10 mouse cellular contexts compared by ENCODE assay signal in genomic region chr7:4521231-4522003, GRCm38 (mm10). TPM values are rescaled to one million over a fixed set of nuclear protein-coding genes. Genes with fewer than 3 reads are reported as not detected.
DNase-seq lines count a peak whose midpoint lies in the region; ATAC-seq and TF ChIP-seq lines count a peak whose summit lies in the region.
"Had no signal": no experiment of that assay in that cellular context is flagged by ENCODE, and none has a peak within 500 bp of the region (broad histone marks: within the 10 kb centered on the region; RNA-seq: fewer than 3 reads in every experiment).

No protein-coding gene starts in this region.

- no peak for ATAC-seq in lung, embryonic 14.5 days (ENCODE audit: insufficient read depth)
- peak; percentile 13; the same call in 1 of the 2 replicates for ATAC-seq in heart, embryonic 12.5 days (ENCODE audit: insufficient number of reproducible peaks, low FRiP score)
- no peak for ATAC-seq in liver, embryonic 13.5 days (ENCODE audit: low read depth)
- ATAC-seq in erythroblast, adult 5-6 weeks (replicated peaks; ENCODE audit: low FRiP score, poor library complexity, severe bottlenecking): no peak
- no peak for ATAC-seq in inflammation-experienced regulatory T-cells, adult 6 months
- ATAC-seq: Patski had no signal

- peak; percentile 23; the same call in 1 of the 2 replicates for TF ChIP-seq CTCF in lung, embryonic 14.5 days (IDR thresholded peaks at IDR 0.05; ENCODE audit: low read depth)

- peak overlapping the region; percentile 36; the same call in 1 of the 2 replicates for H3K27ac ChIP-seq in lung, embryonic 14.5 days (ENCODE audit: low read depth)
- H3K27ac ChIP-seq in heart, embryonic 12.5 days (ENCODE audit: poor library complexity, severe bottlenecking): peak overlapping the region; percentile 94
- H3K27ac ChIP-seq in liver, embryonic 13.5 days: no peak overlapping the region

- 0 out of 2 replicates have a peak, but pooled peaks cover 3% of the 10 kb centered on the region for H3K4me1 ChIP-seq in lung, embryonic 14.5 days (ENCODE audit: insufficient read depth)
- peaks cover 53% of the 10 kb centered on the region for H3K4me1 ChIP-seq in heart, embryonic 12.5 days (replicated peaks)
- peaks cover 36% of the 10 kb centered on the region for H3K4me1 ChIP-seq in liver, embryonic 13.5 days (replicated peaks)

- no peaks in the 10 kb centered on the region for H3K9me3 ChIP-seq in lung, embryonic 14.5 days (ENCODE audit: low read depth, low read length)
- no peaks in the 10 kb centered on the region for H3K9me3 ChIP-seq in heart, embryonic 12.5 days (replicated peaks)
- H3K9me3 ChIP-seq in liver, embryonic 13.5 days (replicated peaks): no peaks in the 10 kb centered on the region

- H3K4me3 ChIP-seq in lung, embryonic 14.5 days (ENCODE audit: low read depth, low read length): peak overlapping the region; percentile 24
- peak overlapping the region; percentile 61 for H3K4me3 ChIP-seq in heart, embryonic 12.5 days
- no peak overlapping the region for H3K4me3 ChIP-seq in liver, embryonic 13.5 days (replicated peaks)

- H3K4me2 ChIP-seq in lung, embryonic 14.5 days: peak overlapping the region; percentile 58
- H3K4me2 ChIP-seq in heart, embryonic 12.5 days: peak overlapping the region; percentile 77
- H3K4me2 ChIP-seq in liver, embryonic 13.5 days: peak overlapping the region; percentile 41

- no peaks in the 10 kb centered on the region for H3K27me3 ChIP-seq in lung, embryonic 14.5 days (ENCODE audit: insufficient read depth, low read length)
- H3K27me3 ChIP-seq in heart, embryonic 12.5 days (replicated peaks): no peaks in the 10 kb centered on the region; the same call in 1 of the 2 replicates
- peaks cover 24% of the 10 kb centered on the region for H3K27me3 ChIP-seq in liver, embryonic 13.5 days
- H3K27me3 ChIP-seq: Patski had no signal

- H3K36me3 ChIP-seq in lung, embryonic 14.5 days (ENCODE audit: insufficient read depth): no peaks in the 10 kb centered on the region
- peaks cover 26% of the 10 kb centered on the region for H3K36me3 ChIP-seq in heart, embryonic 12.5 days
- H3K36me3 ChIP-seq in liver, embryonic 13.5 days: no peaks in the 10 kb centered on the region

- 33% methylated on average over 31 of the region's 32 CpGs for WGBS in lung, embryonic 14.5 days
- WGBS in heart, embryonic 12.5 days: 19% methylated on average over 32 of the region's 32 CpGs
- WGBS in liver, embryonic 13.5 days (ENCODE audit: insufficient replicate concordance): 23% methylated on average over 32 of the region's 32 CpGs

- peak overlapping the region; percentile 40; the same call in 1 of the 2 replicates for H3K9ac ChIP-seq in lung, embryonic 14.5 days
- peak overlapping the region; percentile 86 for H3K9ac ChIP-seq in heart, embryonic 12.5 days
- H3K9ac ChIP-seq in liver, embryonic 13.5 days: no peak overlapping the region

- peak; percentile 43 for DNase-seq in lung, embryonic 14.5 days
- DNase-seq in lung, postnatal 25 days (ENCODE audit: low spot score): no peak
- no peak for DNase-seq in liver, embryonic 13.5 days
- peak; percentile 58 for DNase-seq in thymus, postnatal 14 days
- DNase-seq in adrenal gland, postnatal 10 days: no peak

RNA-seq across cellular contexts. Expression of gene Tnni3, which starts 2.6 kb away (rescaled TPM):
- 5.3 and 47.0 TPM in 2 replicates for polyA plus RNA-seq in lung, embryonic 14.5 days (2014; fragmentation: Nextera tagmentation; extraction: Ambion mirVana)
- 1,739 and 1,749 TPM in 2 replicates for polyA plus RNA-seq in heart, embryonic 12.5 days (2016; fragmentation: Nextera tagmentation; extraction: Ambion mirVana)
- 1.1 and 4.5 TPM in 2 replicates for polyA plus RNA-seq in liver, embryonic 13.5 days (2015; fragmentation: Nextera tagmentation; extraction: Ambion mirVana)
- not detected in 2 replicates for total RNA-seq in erythroblast, adult 5-6 weeks (2015; ENCODE audit: low replicate concordance)
- total RNA-seq in erythroblast, adult 5-6 weeks (2017; ENCODE audit: low replicate concordance): not detected in 2 replicates
- 1 to 10 TPM in 1 of 2 experiments, under 1 TPM in 1; 0.78 to 1.3 TPM for total RNA-seq in adrenal gland, postnatal 10 days (2021)
- polyA plus RNA-seq in inflammation-experienced regulatory T-cells, adult 6 months (2017; shearing (Covaris generic)): 1 to 10 TPM in 2 of 3 experiments, under 1 TPM in 1; 0.48 to 3.4 (median 1.4) TPM

RNA-seq across cellular contexts. Expression of gene Tnnt1, which starts 5.2 kb away (rescaled TPM):
- 6.3 and 15.4 TPM in 2 replicates for polyA plus RNA-seq in lung, embryonic 14.5 days (2014; fragmentation: Nextera tagmentation; extraction: Ambion mirVana)
- 543 and 550 TPM in 2 replicates for polyA plus RNA-seq in heart, embryonic 12.5 days (2016; fragmentation: Nextera tagmentation; extraction: Ambion mirVana)
- polyA plus RNA-seq in liver, embryonic 13.5 days (2015; fragmentation: Nextera tagmentation; extraction: Ambion mirVana): 13.2 and 13.4 TPM in 2 replicates
- 1.3 TPM in 1 of 2 replicates, not detected in the other for total RNA-seq in erythroblast, adult 5-6 weeks (2015; ENCODE audit: low replicate concordance)
- 3.8 and 7.2 TPM in 2 replicates for total RNA-seq in erythroblast, adult 5-6 weeks (2017; ENCODE audit: low replicate concordance)
- total RNA-seq in adrenal gland, postnatal 10 days (2021): 10 to 100 TPM; 17.3 to 93.6 TPM
- 1 to 10 TPM; 6.4 to 8.0 (median 6.9) TPM for polyA plus RNA-seq in inflammation-experienced regulatory T-cells, adult 6 months (2017; shearing (Covaris generic))
- polyA plus RNA-seq: Patski had no signal

RNA-seq across cellular contexts. Expression of gene Dnaaf3, which starts 10.8 kb away (rescaled TPM):
- polyA plus RNA-seq in lung, embryonic 14.5 days (2014; fragmentation: Nextera tagmentation; extraction: Ambion mirVana): 0.87 and 1.2 TPM in 2 replicates
- 0.54 and 0.83 TPM in 2 replicates for polyA plus RNA-seq in heart, embryonic 12.5 days (2016; fragmentation: Nextera tagmentation; extraction: Ambion mirVana)
- polyA plus RNA-seq in liver, embryonic 13.5 days (2015; fragmentation: Nextera tagmentation; extraction: Ambion mirVana): 0.13 and 0.24 TPM in 2 replicates
- total RNA-seq in erythroblast, adult 5-6 weeks (2015; ENCODE audit: low replicate concordance): 1.2 TPM in 1 of 2 replicates, not detected in the other
- total RNA-seq in erythroblast, adult 5-6 weeks (2017; ENCODE audit: low replicate concordance): 0.28 TPM in 1 of 2 replicates, not detected in the other
- 1 to 10 TPM in 1 of 2 experiments, under 1 TPM in 1; 0.60 to 1.1 TPM for total RNA-seq in adrenal gland, postnatal 10 days (2021)
- polyA plus RNA-seq in inflammation-experienced regulatory T-cells, adult 6 months (2017; shearing (Covaris generic)): 1 to 10 TPM; 1.3 to 2.1 (median 1.3) TPM

RNA-seq across cellular contexts. Expression of gene Ppp1r12c, which starts 19.9 kb away (rescaled TPM):
- polyA plus RNA-seq in lung, embryonic 14.5 days (2014; fragmentation: Nextera tagmentation; extraction: Ambion mirVana): 54.3 TPM in 2 replicates
- 50.2 and 53.9 TPM in 2 replicates for polyA plus RNA-seq in heart, embryonic 12.5 days (2016; fragmentation: Nextera tagmentation; extraction: Ambion mirVana)
- 17.1 and 18.8 TPM in 2 replicates for polyA plus RNA-seq in liver, embryonic 13.5 days (2015; fragmentation: Nextera tagmentation; extraction: Ambion mirVana)
- total RNA-seq in erythroblast, adult 5-6 weeks (2015; ENCODE audit: low replicate concordance): 37.2 and 45.3 TPM in 2 replicates
- total RNA-seq in erythroblast, adult 5-6 weeks (2017; ENCODE audit: low replicate concordance): 41.3 and 52.0 TPM in 2 replicates
- total RNA-seq in adrenal gland, postnatal 10 days (2021): 10 to 100 TPM; 74.0 to 84.4 TPM
- 10 to 100 TPM; 19.1 to 23.9 (median 19.4) TPM for polyA plus RNA-seq in inflammation-experienced regulatory T-cells, adult 6 months (2017; shearing (Covaris generic))

RNA-seq across cellular contexts. Expression of gene Syt5, which starts 25.9 kb away (rescaled TPM):
- polyA plus RNA-seq in lung, embryonic 14.5 days (2014; fragmentation: Nextera tagmentation; extraction: Ambion mirVana): 3.9 and 4.9 TPM in 2 replicates
- 1.4 and 1.6 TPM in 2 replicates for polyA plus RNA-seq in heart, embryonic 12.5 days (2016; fragmentation: Nextera tagmentation; extraction: Ambion mirVana)
- 0.39 and 0.46 TPM in 2 replicates for polyA plus RNA-seq in liver, embryonic 13.5 days (2015; fragmentation: Nextera tagmentation; extraction: Ambion mirVana)
- 1.7 TPM in 1 of 2 replicates, not detected in the other for total RNA-seq in erythroblast, adult 5-6 weeks (2015; ENCODE audit: low replicate concordance)
- not detected in 2 replicates for total RNA-seq in erythroblast, adult 5-6 weeks (2017; ENCODE audit: low replicate concordance)
- total RNA-seq in adrenal gland, postnatal 10 days (2021): 10 to 100 TPM in 1 of 2 experiments, 1 to 10 TPM in 1; 9.5 to 12.7 TPM
- polyA plus RNA-seq in inflammation-experienced regulatory T-cells, adult 6 months (2017; shearing (Covaris generic)): under 1 TPM in 1 of 3 experiments, not detected in 2; 0.83 TPM
- total RNA-seq: hematopoietic stem cell, adult 5-6 weeks had no signal

Comparison
In these comparisons a context has a peak if more than half of its experiments do, and no peak if none do; other contexts are left out.
1. DNase-seq: peak in lung, embryonic 14.5 days (single experiment) and thymus, postnatal 14 days (single experiment); none in lung, postnatal 25 days (single experiment), liver, embryonic 13.5 days (single experiment) and adrenal gland, postnatal 10 days (single experiment).
2. RNA of gene Tnni3, which starts 2.6 kb away (polyA plus RNA-seq): 1,739 to 1,749 TPM in heart, embryonic 12.5 days; 5.3 to 47.0 TPM in lung, embryonic 14.5 days, 0.48 to 3.4 TPM in inflammation-experienced regulatory T-cells, adult 6 months and 1.1 to 4.5 TPM in liver, embryonic 13.5 days; every median in the first group is over 10 times any median in the second.
3. RNA of gene Tnnt1, which starts 5.2 kb away (polyA plus RNA-seq): 543 to 550 TPM in heart, embryonic 12.5 days; 13.2 to 13.4 TPM in liver, embryonic 13.5 days, 6.4 to 8.0 TPM in inflammation-experienced regulatory T-cells, adult 6 months and 6.3 to 15.4 TPM in lung, embryonic 14.5 days; every median in the first group is over 10 times any median in the second.
4. Peak in every context shown above with its lines, with median percentiles within 50 percentile points of each other: H3K4me2 ChIP-seq.